Mouse (Mus musculus) CH12.LX (cell line): ENCODE results near the gene Mon1a. TPM values are rescaled to one million over a fixed set of nuclear protein-coding genes. Genes with fewer than 3 reads are reported as not detected.

Experiments used
- DNase-seq: peaks from one replicate; pipeline ENCODE4 v3.0.0-alpha.2; 2013; ENCODE audit errors: extremely low read depth
- H3K27ac ChIP-seq: 2 replicates; pipeline ENCODE4 v1.5.1; 2012; ENCODE audit warnings: low read depth, mild to moderate bottlenecking, control low read depth, moderate library complexity; ENCODE audit not compliant: insufficient read depth
- H3K27me3 ChIP-seq: replicated peaks from 2 replicates; pipeline ENCODE3; 2012; ENCODE audit warnings: inconsistent platforms
- H3K36me3 ChIP-seq, 2 experiments: replicated peaks in 1 of 2; 2 replicates each; pipeline versions ENCODE3 to v1.6.1; 2012; ENCODE audit warnings: inconsistent platforms in 1 of 2, low read length in 1 of 2, mild to moderate bottlenecking in 1 of 2, mixed read lengths in 1 of 2, moderate library complexity in 1 of 2; ENCODE audit not compliant: control insufficient read depth in 1 of 2, insufficient read depth in 1 of 2
- H3K4me1 ChIP-seq, 2 experiments: 2 replicates each; pipeline ENCODE4 v1.6.1; 2012; ENCODE audit warnings: inconsistent platforms in 1 of 2, moderate library complexity in 1 of 2; ENCODE audit not compliant: insufficient read depth in 2 of 2, control insufficient read depth in 1 of 2
- H3K4me2 ChIP-seq: 2 replicates; pipeline ENCODE4 v1.6.1; 2012; ENCODE audit warnings: low read depth, mild to moderate bottlenecking, control low read depth; ENCODE audit not compliant: poor library complexity, insufficient read depth, severe bottlenecking
- H3K4me3 ChIP-seq, 3 experiments: fragments of 150-350 bp in 1 of 3; sonication (generic) in 1 of 3; replicated peaks in 1 of 3; 2 replicates each; pipeline versions ENCODE3 to v1.5.1; 2011 to 2012; ENCODE audit warnings: low read depth in 2 of 3, low read length in 2 of 3, mild to moderate bottlenecking in 2 of 3, moderate library complexity in 2 of 3, control low read depth in 1 of 3, improper control_type of control experiment in 1 of 3, inconsistent platforms in 1 of 3, mixed read lengths in 1 of 3; ENCODE audit not compliant: poor library complexity in 1 of 3
- H3K79me2 ChIP-seq: replicated peaks from 2 replicates; pipeline ENCODE4 v1.6.1; 2012; ENCODE audit warnings: mild to moderate bottlenecking, moderate library complexity; ENCODE audit not compliant: control insufficient read depth, poor library complexity, insufficient read depth, severe bottlenecking; ENCODE audit errors: extremely low read depth
- H3K9ac ChIP-seq: 2 replicates; pipeline ENCODE4 v1.6.1; 2012; ENCODE audit warnings: low read depth, mild to moderate bottlenecking, control low read depth, moderate library complexity; ENCODE audit not compliant: insufficient read depth
- H3K9me3 ChIP-seq: replicated peaks from 2 replicates; pipeline ENCODE3; 2012; ENCODE audit warnings: low read length, inconsistent platforms, mixed read lengths
- CTCF ChIP-seq, 2 experiments: IDR thresholded peaks in 1 of 2; conservative IDR thresholded peaks in 1 of 2; 2 replicates each; pipeline ENCODE4 v1.5.1; 2011 to 2012; ENCODE audit warnings: low read depth in 2 of 2, low read length in 2 of 2, improper control_type of control experiment in 1 of 2, inconsistent platforms in 1 of 2, mild to moderate bottlenecking in 1 of 2, moderate library complexity in 1 of 2
- E2F4 ChIP-seq: IDR thresholded peaks from 2 replicates; pipeline ENCODE4 v1.6.1; 2011; ENCODE audit warnings: low read depth, low read length, improper control_type of control experiment; ENCODE audit not compliant: insufficient replicate concordance
- ELF1 ChIP-seq: IDR thresholded peaks from 2 replicates; pipeline ENCODE4 v1.6.1; 2014; ENCODE audit warnings: low read depth, mild to moderate bottlenecking, inconsistent platforms, low read length, improper control_type of control experiment
- EP300 ChIP-seq: IDR thresholded peaks from 2 replicates; pipeline ENCODE4 v1.6.1; 2011; ENCODE audit warnings: low read length, improper control_type of control experiment
- ETS1 ChIP-seq: conservative IDR thresholded peaks from 2 replicates; pipeline ENCODE4 v1.6.1; 2012; ENCODE audit warnings: low read depth, mild to moderate bottlenecking, inconsistent platforms, low read length, improper control_type of control experiment, moderate library complexity
- GABPA ChIP-seq: IDR thresholded peaks from 2 replicates; pipeline ENCODE4 v1.6.1; 2012; ENCODE audit warnings: low read depth, low read length, improper control_type of control experiment, inconsistent platforms; ENCODE audit not compliant: insufficient replicate concordance
- HCFC1 ChIP-seq: IDR thresholded peaks from 2 replicates; pipeline ENCODE4 v1.6.1; 2012; ENCODE audit warnings: low read depth, mild to moderate bottlenecking, inconsistent platforms, low read length, improper control_type of control experiment
- JUN ChIP-seq: IDR thresholded peaks from 2 replicates; pipeline ENCODE4 v1.6.1; 2011; ENCODE audit warnings: low read depth, mild to moderate bottlenecking, low read length, improper control_type of control experiment, moderate library complexity; ENCODE audit not compliant: insufficient read depth
- JUND ChIP-seq: conservative IDR thresholded peaks from 2 replicates; pipeline ENCODE4 v1.6.1; 2011; ENCODE audit warnings: low read depth, low read length, improper control_type of control experiment
- MAFK ChIP-seq: IDR thresholded peaks from 2 replicates; pipeline ENCODE4 v1.6.1; 2011; ENCODE audit warnings: low read length, improper control_type of control experiment; ENCODE audit not compliant: insufficient replicate concordance
- MEF2A ChIP-seq: IDR thresholded peaks from 2 replicates; pipeline ENCODE4 v1.6.1; 2014; ENCODE audit warnings: low read depth, mild to moderate bottlenecking, inconsistent platforms, low read length, improper control_type of control experiment, borderline replicate concordance
- MXI1 ChIP-seq: IDR thresholded peaks from 2 replicates; pipeline ENCODE4 v1.6.1; 2011; ENCODE audit warnings: mild to moderate bottlenecking, low read depth, low read length, improper control_type of control experiment
- NELFE ChIP-seq: IDR thresholded peaks from 2 replicates; pipeline ENCODE4 v1.6.1; 2011; ENCODE audit warnings: low read depth, low read length, improper control_type of control experiment
- PAX5 ChIP-seq: IDR thresholded peaks from 2 replicates; pipeline ENCODE4 v1.6.1; 2012; ENCODE audit warnings: low read length, inconsistent platforms, mixed read lengths
- RCOR1 ChIP-seq: conservative IDR thresholded peaks from 2 replicates; pipeline ENCODE4 v1.6.1; 2012; ENCODE audit warnings: low read depth, mild to moderate bottlenecking, inconsistent platforms, low read length, improper control_type of control experiment
- SIN3A ChIP-seq: IDR thresholded peaks from 2 replicates; pipeline ENCODE4 v1.6.1; 2012; ENCODE audit warnings: low read length, improper control_type of control experiment, inconsistent platforms
- TBP ChIP-seq: conservative IDR thresholded peaks from 2 replicates; pipeline ENCODE4 v1.6.1; 2011; ENCODE audit warnings: low read depth, low read length, improper control_type of control experiment
- TCF12 ChIP-seq: IDR thresholded peaks from 2 replicates; pipeline ENCODE4 v1.6.1; 2014; ENCODE audit warnings: low read depth, mild to moderate bottlenecking, inconsistent platforms, low read length, improper control_type of control experiment
- UBTF ChIP-seq: IDR thresholded peaks from 2 replicates; pipeline ENCODE4 v1.6.1; 2012; ENCODE audit warnings: low read depth, mild to moderate bottlenecking, inconsistent platforms, low read length, improper control_type of control experiment, moderate library complexity
- USF1 ChIP-seq: IDR thresholded peaks from 2 replicates; pipeline ENCODE4 v1.6.1; 2014; ENCODE audit warnings: low read depth, mild to moderate bottlenecking, inconsistent platforms, low read length, improper control_type of control experiment
- USF2 ChIP-seq: conservative IDR thresholded peaks from 2 replicates; pipeline ENCODE4 v1.6.1; 2011; ENCODE audit warnings: low read depth, low read length, improper control_type of control experiment
- ZC3H11A ChIP-seq: IDR thresholded peaks from 2 replicates; pipeline ENCODE4 v1.6.1; 2012; ENCODE audit warnings: low read depth, mild to moderate bottlenecking, inconsistent platforms, low read length, improper control_type of control experiment
- ZKSCAN1 ChIP-seq: IDR thresholded peaks from 2 replicates; pipeline ENCODE4 v1.6.1; 2012; ENCODE audit warnings: low read depth, inconsistent platforms, low read length, improper control_type of control experiment, borderline replicate concordance
- ZMIZ1 ChIP-seq: IDR thresholded peaks from 2 replicates; pipeline ENCODE4 v1.6.1; 2012; ENCODE audit warnings: low read depth, mild to moderate bottlenecking, inconsistent platforms, low read length, improper control_type of control experiment
- ZNF384 ChIP-seq: IDR thresholded peaks from 2 replicates; pipeline ENCODE4 v1.6.1; 2012; ENCODE audit warnings: low read depth, low read length, improper control_type of control experiment, inconsistent platforms
- dilution Hi-C: fragments of 300-500 bp; cut with MboI; formaldehyde crosslinking; loops from 2 replicates; pipeline ENCODE4 v1.14.3; 2020; ENCODE audit warnings: low sequenced_read_pairs; ENCODE audit not compliant: extremely low pct_unique_long_range_greater_than_20kb, extremely low pct_ligation_motif_present
- in situ Hi-C: fragments of 300-500 bp; cut with MboI; formaldehyde crosslinking; loops from 3 replicates; pipeline ENCODE4 v1.14.3; 2019; ENCODE audit warnings: low sequenced_read_pairs, low pct_ligation_motif_present, low pct_unique_long_range_greater_than_20kb, mixed read lengths
- polyA plus RNA-seq: library from polyadenylated mRNA; unstranded; fragments of >175 nt; gene quantifications from 2 replicates; pipeline ENCODE4 v1.2.1, GENCODE M21; 2012; ENCODE audit warnings: low read depth; ENCODE audit not compliant: insufficient read length
- total RNA-seq, 2 experiments: library from RNA; depleted of rRNA; stranded (reverse); fragments of 300-350 nt in 1 of 2; fragments of >200 nt in 1 of 2; gene quantifications; 2 replicates each; pipeline ENCODE4 v1.2.3; 2012 to 2014

The Mon1a gene
- total and polyA plus RNA-seq, 3 experiments = 13.6 to 19.5 (median 15.3) TPM

GRCm38 (mm10) chr9:107906252-107906966 lies 18.5 kb downstream of the Mon1a start, which contains the start of gene Mst1r:
Gene Mst1r, plus strand, starts transcription at chr9:107906873.
- H3K27me3 ChIP-seq = peaks cover 27% of the 10 kb centered on the region
- no peaks in the 10 kb centered on the region for H3K9me3 ChIP-seq
- no peak for DNase-seq
- TF ChIP-seq MXI1 = no peak
- no peak for TF ChIP-seq SIN3A
- no peak for TF ChIP-seq TBP
- no peak for TF ChIP-seq HCFC1
- no peak for TF ChIP-seq ZMIZ1
- TF ChIP-seq E2F4 = no peak
- no peak for TF ChIP-seq MEF2A
- no peak for TF ChIP-seq ZC3H11A
- no peak for TF ChIP-seq ETS1
- TF ChIP-seq TCF12 = no peak
- TF ChIP-seq NELFE = no peak
- no peak for TF ChIP-seq GABPA
- no peak for TF ChIP-seq USF1
- TF ChIP-seq ZKSCAN1 = no peak
- TF ChIP-seq JUN = no peak
- TF ChIP-seq MAFK = no peak
- H3K9ac ChIP-seq = no peak within 1 kb of the TSS
- H3K27ac ChIP-seq = no peak within 1 kb of the TSS
- peaks cover 18 to 23% of the 10 kb centered on the region in 2 experiments for H3K36me3 ChIP-seq
- peak within 1 kb of the TSS; percentile 39; the same call in 1 of the 2 replicates for H3K4me2 ChIP-seq
- in situ Hi-C loops (no loop called here), dilution Hi-C loops (no loop called here)
- no peaks in the 10 kb centered on the region for H3K79me2 ChIP-seq
- peaks cover 3 to 9% of the 10 kb centered on the region in 2 experiments; a peak in 2 of 4 replicates for H3K4me1 ChIP-seq
- no peak within 1 kb of the TSS for H3K4me3 ChIP-seq

DNA sequence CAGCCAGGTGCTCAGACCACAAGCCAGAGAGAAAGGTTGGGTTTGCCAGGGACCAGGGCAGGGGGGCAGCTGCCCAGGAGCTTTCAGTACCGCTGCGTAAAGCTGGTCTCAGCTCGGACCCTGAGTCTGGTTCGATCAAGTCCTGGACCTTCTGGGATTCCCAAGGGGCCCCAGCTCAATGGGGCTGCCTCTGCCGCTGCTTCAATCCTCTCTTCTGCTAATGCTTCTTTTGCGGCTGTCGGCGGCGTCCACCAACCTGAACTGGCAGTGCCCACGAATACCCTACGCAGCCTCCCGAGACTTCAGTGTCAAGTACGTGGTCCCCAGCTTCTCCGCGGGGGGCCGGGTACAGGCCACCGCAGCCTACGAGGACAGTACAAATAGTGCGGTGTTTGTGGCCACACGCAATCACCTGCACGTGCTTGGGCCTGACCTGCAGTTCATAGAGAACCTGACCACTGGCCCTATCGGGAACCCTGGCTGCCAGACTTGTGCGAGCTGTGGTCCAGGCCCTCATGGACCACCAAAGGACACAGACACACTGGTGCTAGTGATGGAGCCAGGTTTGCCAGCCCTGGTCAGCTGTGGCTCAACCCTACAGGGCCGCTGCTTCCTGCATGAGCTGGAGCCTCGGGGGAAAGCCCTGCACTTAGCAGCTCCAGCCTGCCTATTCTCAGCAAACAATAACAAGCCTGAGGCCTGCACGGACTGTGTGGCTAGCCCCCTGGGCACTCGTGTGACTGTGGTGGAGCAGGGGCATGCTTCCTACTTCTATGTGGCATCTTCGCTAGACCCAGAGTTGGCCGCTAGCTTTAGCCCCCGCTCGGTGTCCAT lies 19.2 kb downstream of the Mon1a start:
- no peak overlapping the region for H3K9ac ChIP-seq
- H3K9me3 ChIP-seq = no peaks in the 10 kb centered on the region
- H3K4me1 ChIP-seq = peaks cover 3 to 9% of the 10 kb centered on the region in 2 experiments; a peak in 2 of 4 replicates
- H3K27ac ChIP-seq = no peak overlapping the region
- no peak for DNase-seq
- peaks cover 10 to 15% of the 10 kb centered on the region in 2 experiments for H3K36me3 ChIP-seq
- TF ChIP-seq USF2 (no peak), ZNF384 (no peak), HCFC1 (no peak), PAX5 (no peak), EP300 (no peak), RCOR1 (no peak), USF1 (no peak), JUND (no peak), UBTF (no peak), TBP (no peak), ETS1 (no peak), MAFK (no peak), E2F4 (no peak), ELF1 (no peak), ZC3H11A (no peak), JUN (no peak), CTCF (conservative IDR thresholded peaks at IDR 0.05 in 1 of 2, IDR thresholded peaks at IDR 0.05 in 1 of 2; ENCODE audit: low read depth in 2 of 2, low read length in 2 of 2) (no peak)
- TF ChIP-seq, all 38 proteins: peak for 0
- Histone ChIP-seq H3K79me2 (no peaks in the 10 kb centered on the region), H3K4me2 (peak overlapping the region; percentile 39; the same call in 1 of the 2 replicates), H3K4me3 (no peak overlapping the region), H3K27me3 (peaks cover 34% of the 10 kb centered on the region)
- dilution Hi-C loops (no loop called here), in situ Hi-C loops (no loop called here)
